Mouse (Mus musculus) G1E (cell line): Measurements from ENCODE around the gene Chchd1.

ENCODE experiments used
- CTCF ChIP-seq: IDR thresholded peaks from 2 replicates; pipeline ENCODE4 v1.5.1; 2012; ENCODE audit warnings: low read depth, low read length, inconsistent platforms, mixed read lengths
- GATA1 ChIP-seq: IDR thresholded peaks from 2 replicates; pipeline ENCODE4 v1.6.1; 2012; ENCODE audit warnings: borderline replicate concordance, low read length, inconsistent platforms, mixed read lengths
- TAL1 ChIP-seq: conservative IDR thresholded peaks from 2 replicates; pipeline ENCODE4 v1.6.1; 2012; ENCODE audit warnings: low read depth, low read length, inconsistent platforms, mixed read lengths

DNA sequence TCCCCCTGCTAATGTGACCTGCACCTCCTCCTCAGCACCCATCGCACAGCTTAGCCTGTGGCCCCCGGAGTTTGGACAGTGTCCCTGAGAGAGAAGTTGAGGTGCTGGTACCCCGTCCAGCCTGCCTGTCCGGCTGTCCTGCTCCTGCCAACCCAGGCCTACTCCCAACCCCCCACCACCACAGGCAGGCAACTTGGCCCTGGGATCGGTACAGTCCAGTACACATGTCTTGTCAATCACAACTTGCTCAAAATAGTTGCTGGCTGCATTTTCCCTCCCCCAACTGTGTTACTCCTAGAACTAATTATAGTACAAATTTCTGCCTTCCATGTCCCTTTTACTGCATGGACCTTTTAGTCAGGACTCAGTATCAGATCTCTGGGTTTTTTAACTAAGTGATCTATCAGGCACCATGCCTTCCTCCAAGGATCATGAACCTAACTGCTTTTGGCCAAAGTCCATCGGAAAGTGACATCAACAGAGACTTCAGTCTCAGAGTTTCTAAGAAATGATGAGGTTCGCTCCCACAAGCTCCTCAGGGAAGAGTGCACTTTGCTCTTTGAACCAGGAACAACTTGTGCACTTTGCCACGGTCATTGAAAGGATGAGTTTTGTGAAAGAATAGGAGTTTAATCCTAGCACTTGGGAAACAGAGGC, 34.5 kb upstream of the Chchd1 start, which contains the start of gene Synpo2l:
- TF ChIP-seq CTCF (no peak), TAL1 (no peak), GATA1 (no peak)
